Mouse (Mus musculus): ENCODE measurements around the gene Tuba4a.
A peak's percentile ranks its signal among the peaks of the same experiment; 100 is the strongest.

The Tuba4a gene

GRCm38 (mm10) chr1:75219531-75219930 is at the start of gene Tuba4a:
TSS of gene Tuba4a (minus strand) at chr1:75219865.
- DNase-seq: no peak

DNA sequence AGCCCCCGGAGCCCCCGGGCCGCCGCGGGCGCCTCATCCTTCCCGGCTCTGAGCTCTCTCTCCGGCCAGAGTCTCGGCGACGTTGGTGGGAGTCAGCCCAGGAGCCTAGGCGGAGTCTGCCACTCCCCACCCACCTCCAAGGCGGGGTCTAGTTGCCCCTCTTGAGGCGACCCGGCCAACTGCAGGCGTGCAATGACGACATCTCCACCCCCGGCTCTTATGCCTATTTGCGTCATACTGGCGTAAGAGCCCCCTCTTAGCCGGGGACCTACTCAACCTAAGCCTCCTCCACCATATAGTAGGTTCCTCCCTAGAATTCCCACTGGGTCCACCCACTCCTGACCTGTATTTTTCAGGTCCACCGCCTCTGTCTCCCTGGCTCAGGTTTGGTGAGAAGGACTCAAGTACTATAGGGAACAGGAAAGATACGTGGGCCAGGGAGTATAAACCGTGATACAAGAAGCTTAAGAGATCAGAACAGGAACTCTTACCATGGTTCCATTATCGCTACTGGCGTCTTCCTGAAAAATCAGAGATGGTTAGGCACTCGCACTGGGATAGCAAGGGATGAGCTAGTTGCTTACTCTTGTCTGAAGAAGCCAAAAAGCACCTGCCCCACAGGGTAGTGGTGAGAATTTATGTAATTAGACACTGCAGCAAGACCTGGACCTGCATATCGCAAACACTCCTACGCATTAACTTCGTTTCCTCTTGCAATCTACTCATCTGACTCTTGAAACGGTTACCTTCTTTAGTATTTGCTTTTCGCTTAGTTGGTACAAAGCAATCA is 44.6 kb upstream of the Tuba4a start, which contains the start of gene Ptprn:
TSS of gene Ptprn (minus strand) at position 412 of the 790 bp plus-strand sequence.
- no peak for DNase-seq

DNA sequence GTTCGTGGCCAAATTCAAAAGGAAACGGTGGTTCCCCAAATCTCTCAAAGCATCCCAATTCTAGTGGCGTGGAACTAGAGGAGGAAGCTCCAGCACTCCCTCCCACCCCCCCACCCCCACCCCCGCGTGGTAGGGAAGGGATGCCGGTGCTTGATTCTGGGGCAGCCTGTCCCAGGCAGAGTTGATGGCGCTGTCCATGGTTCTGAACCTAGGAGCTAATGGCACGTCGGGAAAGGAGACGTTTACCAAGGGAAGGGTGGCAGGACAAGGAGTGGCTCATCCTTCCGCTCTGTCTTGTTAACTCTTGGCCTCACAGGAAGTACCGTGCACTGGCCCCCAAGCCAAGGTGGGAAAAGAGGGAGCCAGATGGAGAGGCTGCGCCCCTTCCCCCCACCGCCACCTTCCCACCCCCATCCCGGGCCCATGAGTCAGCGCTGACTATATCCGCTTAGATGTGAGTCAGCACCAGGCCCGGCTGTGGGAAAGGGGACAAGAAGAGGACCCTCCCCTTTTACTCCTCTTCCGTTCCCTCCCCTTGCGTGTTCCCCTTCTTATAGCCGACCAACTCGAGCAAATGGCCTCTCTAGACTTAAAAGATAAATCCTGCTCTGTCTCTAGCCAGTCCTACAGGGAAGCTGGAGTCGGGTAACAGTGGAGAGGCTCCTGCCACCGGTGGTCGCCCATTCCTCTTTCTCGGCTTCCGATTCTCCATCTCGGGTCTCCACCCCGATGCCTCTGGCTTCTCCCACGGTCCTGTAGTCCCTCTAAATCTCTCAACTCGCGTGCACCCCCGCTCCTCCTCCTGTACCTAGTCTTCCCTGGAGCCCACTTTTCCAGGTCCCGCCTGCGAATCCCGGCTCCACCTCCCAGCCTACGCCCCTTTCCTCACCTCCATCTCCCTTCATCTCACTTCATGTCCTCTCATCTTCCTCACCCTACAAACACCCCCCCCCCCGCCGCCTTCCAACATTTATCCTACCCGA is 43.6 kb upstream of the Tuba4a start:
- DNase-seq: peak; percentile 44

DNA sequence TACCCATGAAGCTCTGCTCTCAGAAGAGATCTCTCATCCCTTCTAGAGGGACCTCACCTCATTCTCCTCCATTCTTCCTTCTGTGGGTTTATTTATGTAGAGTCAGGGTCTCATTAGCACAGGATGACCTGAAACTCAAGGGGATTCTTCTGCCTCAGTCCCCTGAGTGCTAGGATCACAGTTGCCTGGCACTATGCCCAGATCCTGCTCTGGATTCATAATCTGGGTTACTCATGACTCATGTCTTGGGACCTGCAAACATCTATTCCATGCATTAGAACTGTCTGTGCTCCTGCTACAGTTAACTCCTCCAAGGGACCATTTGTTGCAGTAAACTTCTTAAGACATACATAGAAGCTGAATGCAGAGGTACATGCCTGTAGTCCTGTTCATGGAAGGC is 41.6 kb upstream of the Tuba4a start:
- DNase-seq: no peak

DNA sequence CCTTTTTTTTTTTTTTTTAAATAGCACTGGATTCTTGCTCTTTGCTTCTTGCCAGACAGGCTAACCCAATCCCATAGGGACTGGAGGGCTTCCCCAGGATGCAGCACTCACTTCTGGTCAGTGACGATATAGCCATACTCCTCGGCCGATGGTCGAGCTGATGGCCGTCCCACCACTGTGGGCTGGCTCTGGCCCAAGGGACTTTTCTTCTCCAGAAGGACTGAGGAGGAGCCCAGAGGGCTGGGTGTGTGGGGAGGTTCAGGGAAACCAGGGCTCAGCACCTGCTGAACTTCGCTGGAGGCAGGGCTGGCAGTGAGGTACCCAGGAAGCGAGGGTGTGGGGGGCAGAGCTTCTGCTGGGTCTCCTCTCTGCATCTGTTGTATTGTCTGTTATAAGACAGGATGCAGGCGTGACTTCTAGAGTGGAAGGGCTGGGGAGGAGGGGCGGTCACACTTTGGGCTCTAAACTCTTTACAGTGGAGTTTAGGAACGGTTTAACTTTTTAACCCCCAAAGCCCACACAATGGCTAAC is 35.9 kb upstream of the Tuba4a start:
- DNase-seq: peak; percentile 71

- no peak for DNase-seq
Observed at GRCm38 (mm10) chr1:75254625-75255013, 35.0 kb upstream of the Tuba4a start.

DNA sequence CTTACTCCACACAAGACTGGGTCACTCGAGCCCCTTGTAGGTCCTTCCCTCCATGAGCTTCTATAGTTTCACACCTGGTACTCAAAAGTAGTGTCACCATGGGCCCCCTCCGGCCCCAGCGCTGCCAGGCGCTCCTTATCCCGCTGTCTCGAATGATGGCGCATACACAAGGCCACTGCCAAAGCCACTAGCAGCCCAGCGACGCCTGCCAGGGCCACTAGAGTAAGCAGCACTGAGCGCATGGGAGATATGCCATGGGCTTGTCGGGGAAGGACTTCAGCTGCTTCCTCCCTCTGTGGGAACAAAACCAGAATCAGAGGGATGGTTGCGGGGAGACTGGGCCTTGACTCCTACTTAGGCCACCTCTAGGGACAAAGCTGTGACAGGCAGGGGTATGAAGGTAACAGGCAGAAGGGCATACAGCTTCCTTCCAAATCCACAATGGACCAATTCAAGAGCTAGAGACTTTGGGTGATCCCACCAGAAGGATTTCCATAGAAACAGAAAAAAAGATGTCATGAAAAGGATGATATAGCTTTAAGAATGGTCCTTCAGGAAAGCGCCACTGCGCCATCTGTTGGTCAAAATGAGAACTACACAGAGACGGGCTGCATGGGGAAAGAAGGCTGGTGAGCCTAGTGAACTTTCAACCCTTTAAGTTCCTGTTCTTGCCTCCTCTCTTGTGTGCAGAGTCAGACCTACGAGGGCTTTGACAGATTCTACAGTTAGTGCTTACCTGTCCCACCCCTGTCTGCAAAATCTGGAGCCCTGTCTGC is 34.4 kb upstream of the Tuba4a start:
- peak; percentile 88 for DNase-seq

- no peak for DNase-seq
Observed at GRCm38 (mm10) chr1:75253029-75253428, 33.4 kb upstream of the Tuba4a start.

GRCm38 (mm10) chr1:75252308-75252707 is 32.6 kb upstream of the Tuba4a start:
- DNase-seq: no peak

- DNase-seq: peak; percentile 90
Observed at GRCm38 (mm10) chr1:75251112-75251970, 31.7 kb upstream of the Tuba4a start.

- DNase-seq: no peak
Observed at GRCm38 (mm10) chr1:75250498-75250897, 30.8 kb upstream of the Tuba4a start.

DNA sequence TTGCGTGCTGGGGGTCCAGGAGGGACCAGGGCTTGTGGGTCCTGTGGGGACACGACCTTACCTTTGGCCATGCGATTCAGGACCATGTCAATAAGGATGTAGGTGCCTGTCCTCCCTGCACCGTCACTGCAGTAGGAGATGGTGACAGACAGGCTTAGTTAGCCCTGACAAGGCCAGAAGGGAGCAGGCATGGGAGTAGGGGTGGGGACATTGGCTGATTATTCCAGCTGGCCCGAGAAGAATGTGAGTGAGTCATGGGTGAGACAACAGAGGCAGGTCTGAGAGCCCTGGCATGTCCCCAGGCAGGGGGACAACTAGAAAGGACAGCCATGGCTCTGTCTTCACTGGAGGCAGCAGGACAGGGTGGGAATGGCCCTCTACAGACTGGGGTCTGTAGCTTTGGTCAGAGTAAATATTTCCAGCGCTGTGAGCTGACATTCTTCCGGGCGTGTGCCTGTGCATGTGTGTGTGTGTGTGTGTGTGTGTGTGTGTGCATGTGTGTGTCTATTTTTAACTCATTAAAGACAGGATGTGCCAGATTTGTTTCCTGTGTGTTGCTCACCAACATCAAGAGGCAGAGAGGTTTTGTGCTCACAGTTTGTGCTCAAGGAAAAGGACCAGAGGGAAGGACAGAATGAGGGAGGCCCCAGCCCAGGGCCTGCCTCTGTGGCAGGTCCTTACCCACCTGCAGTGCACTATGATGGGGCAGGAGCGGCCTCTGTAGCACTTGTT is 28.5 kb upstream of the Tuba4a start:
- DNase-seq: no peak

DNA sequence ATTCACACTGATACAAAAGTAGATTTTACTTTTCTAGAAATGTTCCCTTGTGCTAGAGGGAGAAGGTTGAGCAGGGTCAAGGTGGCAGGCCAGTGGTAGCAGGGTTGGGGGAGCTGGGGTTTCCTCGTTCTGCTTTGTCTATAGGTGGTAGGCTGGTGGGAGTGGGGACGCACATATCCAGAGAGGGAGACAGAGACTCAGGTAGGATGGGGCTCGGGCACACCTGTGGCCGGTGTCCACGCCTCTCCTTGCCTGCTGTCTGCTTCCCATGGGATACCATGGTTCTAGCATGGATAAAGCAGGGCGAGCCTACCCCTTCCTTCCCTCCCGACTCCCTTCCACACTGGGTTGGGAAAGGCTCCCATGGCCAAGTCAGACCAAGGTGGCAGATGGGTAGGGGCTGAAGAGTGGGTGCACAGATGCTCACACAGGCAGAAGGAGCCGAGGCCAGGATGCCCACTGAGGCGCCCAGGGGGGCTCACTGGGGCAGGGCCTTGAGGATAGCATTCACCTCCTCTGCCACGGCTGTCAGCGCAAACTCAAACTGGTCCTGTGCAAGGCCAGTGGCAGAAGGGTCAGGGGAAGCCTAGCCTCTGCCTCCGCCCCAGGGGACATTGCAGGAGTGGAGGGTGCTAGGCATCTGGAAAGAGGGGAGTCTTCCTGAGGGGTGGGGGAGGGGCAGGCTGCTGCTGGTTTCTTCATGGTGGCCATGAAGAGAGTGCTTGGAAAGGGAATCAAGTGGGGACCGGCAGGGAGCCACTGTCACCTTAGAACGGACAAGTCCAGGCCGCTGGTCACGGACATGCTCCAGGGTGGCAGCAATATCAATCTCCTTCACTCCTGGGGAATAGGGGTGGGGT is 27.6 kb upstream of the Tuba4a start:
- no peak for DNase-seq

- DNase-seq: peak; percentile 35
Observed at GRCm38 (mm10) chr1:75244836-75245235, 25.2 kb upstream of the Tuba4a start.

DNA sequence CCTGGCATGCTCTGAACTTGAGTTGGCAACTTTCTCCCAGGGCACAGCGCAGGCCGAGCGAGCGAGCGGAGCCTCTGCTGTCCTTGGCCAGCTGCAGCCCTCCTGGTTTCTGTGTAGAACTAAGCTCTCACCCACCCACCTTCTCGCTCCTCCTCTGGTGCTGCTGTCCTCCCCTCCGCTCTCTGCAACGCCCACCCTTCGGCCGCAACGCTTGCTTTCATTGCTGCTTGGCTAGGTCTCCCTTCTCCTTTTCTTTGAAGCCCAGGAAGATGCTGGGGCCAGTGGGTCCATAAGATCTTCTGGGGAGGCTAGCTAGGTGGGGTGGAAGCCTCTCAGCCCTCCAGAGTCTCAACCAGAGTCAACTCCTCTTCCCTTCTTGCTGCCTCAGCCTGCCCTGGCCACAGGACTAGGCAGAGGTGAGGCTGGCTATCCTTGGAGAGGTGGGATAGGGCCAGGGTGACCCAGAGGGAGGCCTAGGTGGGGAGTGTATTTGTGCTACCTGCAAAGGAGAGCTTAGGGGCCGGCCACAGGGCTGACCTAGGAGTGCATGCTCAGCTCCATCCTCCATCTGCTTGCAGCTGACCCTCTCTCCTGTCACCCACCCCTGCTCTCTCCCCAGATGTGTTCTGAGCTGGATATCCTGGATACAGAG is 24.6 kb upstream of the Tuba4a start:
- DNase-seq: no peak

GRCm38 (mm10) chr1:75243411-75243810 is 23.7 kb upstream of the Tuba4a start:
- DNase-seq: no peak

- no peak for DNase-seq
Observed at GRCm38 (mm10) chr1:75239591-75239990, 19.9 kb upstream of the Tuba4a start.

DNA sequence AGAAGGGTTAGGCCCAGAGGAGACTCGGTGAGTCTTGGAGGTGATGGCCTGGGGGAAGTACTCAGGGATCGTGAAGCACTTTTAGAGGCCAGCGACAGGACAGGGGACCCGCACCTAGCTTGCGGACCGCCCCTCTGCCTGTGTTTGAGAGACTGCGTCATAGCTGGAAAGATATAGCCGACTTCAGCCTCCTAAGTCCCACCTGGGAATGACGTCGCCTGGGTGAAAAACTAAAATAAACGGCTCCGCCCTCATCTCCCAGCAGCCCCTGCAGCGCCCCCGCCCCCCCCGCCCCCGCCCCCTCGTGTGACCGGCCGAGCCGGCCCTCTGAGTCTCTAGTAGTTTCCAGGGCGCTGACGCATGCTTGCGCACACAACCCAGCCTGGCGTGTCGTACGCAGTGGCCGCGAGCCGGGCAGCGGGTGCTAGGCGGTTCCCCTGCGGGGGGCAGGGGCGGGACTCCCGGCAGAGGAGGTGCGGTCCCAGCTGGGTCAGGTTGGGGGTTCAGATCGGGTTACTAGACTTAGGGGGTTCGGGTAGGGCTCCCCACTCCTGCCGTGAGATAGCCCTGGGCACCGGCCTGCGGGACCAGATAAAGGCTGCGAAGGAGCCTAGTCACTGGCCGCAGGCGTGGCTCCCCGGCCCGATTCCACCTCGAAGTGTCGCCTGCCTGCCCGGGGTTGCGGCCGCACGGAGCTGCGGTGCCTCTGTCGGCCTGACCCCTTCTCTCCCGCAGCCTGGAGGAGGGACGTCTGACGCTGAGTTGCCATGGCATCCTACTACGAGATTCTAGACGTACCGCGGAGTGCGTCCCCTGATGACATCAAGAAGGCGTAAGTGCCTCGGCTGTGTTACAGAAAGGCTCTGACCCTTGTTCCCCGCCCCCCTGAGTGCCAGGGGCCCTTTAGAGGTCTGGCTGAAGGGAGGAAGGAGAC is 16.7 kb upstream of the Tuba4a start, which contains the start of gene Dnajb2:
TSS of gene Dnajb2 (plus strand) at position 290 of the 934 bp plus-strand sequence.
- peak; percentile 65 for DNase-seq
